Mouse (Mus musculus): ENCODE measurements at regions not wholly inside any gene's neighbourhood (a gene's known extent, or its start where the extent isn't known, plus 50 kb on each side); places are given as distances from the start of the nearest gene placed in this dataset.

- no peak for TF ChIP-seq POLR2A (IDR thresholded peaks at IDR 0.05; ENCODE audit: insufficient read depth, low read depth, low read length)
- TF ChIP-seq EP300 (IDR thresholded peaks at IDR 0.05; ENCODE audit: insufficient read depth, low read depth, low read length), result no peak
- no peak for TF ChIP-seq CTCF (IDR thresholded peaks at IDR 0.05)
These were observed 246.8 kb upstream of the Meis1 start for GRCm38 (mm10) chr11:19265672-19265972.
